Mouse (Mus musculus) bone marrow, adult 2 months (tissue): ENCODE measurements around the gene Actr3.

Experiments
- CTCF ChIP-seq: fragments of 200-500 bp; IDR thresholded peaks from 2 replicates; pipeline ENCODE4 v1.5.1; 2011; ENCODE audit warnings: low read length, control low read depth; ENCODE audit not compliant: control insufficient read depth, insufficient read depth
- POLR2A ChIP-seq: fragments of 200-500 bp; IDR thresholded peaks from 2 replicates; pipeline ENCODE4 v1.6.1; 2011; ENCODE audit warnings: low read depth, mild to moderate bottlenecking, control low read depth, low read length, borderline replicate concordance; ENCODE audit not compliant: control insufficient read depth

GRCm38 (mm10) chr1:125395391-125395790, 40.1 kb downstream of the Actr3 start:
- no peak for TF ChIP-seq CTCF
- no peak for TF ChIP-seq POLR2A
